ENCODE assay signal across 20 mouse cellular contexts in the genomic region with DNA sequence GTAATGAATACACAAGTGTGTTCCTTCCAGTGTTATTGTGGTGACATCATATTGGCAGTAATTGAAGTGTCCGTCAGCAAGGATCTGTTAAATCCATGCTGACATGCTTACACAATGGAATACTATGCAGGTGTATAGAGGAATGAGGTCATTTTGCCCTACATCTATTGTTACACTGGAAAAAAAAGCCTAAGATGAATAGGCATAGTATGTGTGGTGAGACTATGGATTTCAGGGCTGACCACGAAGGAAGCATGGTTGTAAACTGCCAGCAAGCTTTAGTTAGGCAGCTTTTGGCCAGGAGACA.
DNase-seq lines count a peak whose midpoint lies in the region; ATAC-seq lines count a peak whose summit lies in the region.
"Had no signal": no experiment of that assay in that cellular context is flagged by ENCODE, and none has a peak within 500 bp of the region (broad histone marks: within the 10 kb centered on the region; RNA-seq: fewer than 3 reads in every experiment).

No protein-coding gene starts in this region.

- H3K27ac ChIP-seq in forebrain, embryonic 12.5 days, result no peak overlapping the region
- no peak overlapping the region for H3K27ac ChIP-seq in forebrain, embryonic 16.5 days (ENCODE audit: low read length)
- no peak overlapping the region for H3K27ac ChIP-seq in hindbrain, embryonic 11.5 days (ENCODE audit: low read depth, low read length)
- no peak overlapping the region for H3K27ac ChIP-seq in hindbrain, embryonic 16.5 days (ENCODE audit: low read depth, low read length)
- peak overlapping the region; percentile 35; the same call in 1 of the 2 replicates for H3K27ac ChIP-seq in midbrain, embryonic 11.5 days (ENCODE audit: low read depth, low read length)
- H3K27ac ChIP-seq in midbrain, embryonic 16.5 days (ENCODE audit: low read length), result no peak overlapping the region
- no peak overlapping the region for H3K27ac ChIP-seq in midbrain, embryonic 13.5 days
- H3K27ac ChIP-seq: heart, embryonic 15.5 days; hindbrain, postnatal 0 days had no signal

- no peaks in the 10 kb centered on the region for H3K9me3 ChIP-seq in forebrain, embryonic 12.5 days
- no peaks in the 10 kb centered on the region for H3K9me3 ChIP-seq in forebrain, embryonic 16.5 days (ENCODE audit: control insufficient read depth, low read length)
- H3K9me3 ChIP-seq in hindbrain, embryonic 11.5 days (ENCODE audit: control insufficient read depth, low read length), result no peaks in the 10 kb centered on the region
- H3K9me3 ChIP-seq in hindbrain, embryonic 16.5 days (ENCODE audit: control insufficient read depth, low read length), result no peaks in the 10 kb centered on the region
- no peaks in the 10 kb centered on the region for H3K9me3 ChIP-seq in midbrain, embryonic 11.5 days (ENCODE audit: control insufficient read depth, low read length)
- H3K9me3 ChIP-seq in midbrain, embryonic 16.5 days (replicated peaks; ENCODE audit: control insufficient read depth, low read length, poor library complexity, severe bottlenecking), result no peaks in the 10 kb centered on the region
- no peaks in the 10 kb centered on the region for H3K9me3 ChIP-seq in midbrain, embryonic 13.5 days
- H3K9me3 ChIP-seq: heart, embryonic 12.5 days; heart, embryonic 15.5 days; hindbrain, embryonic 10.5 days had no signal

- H3K9ac ChIP-seq in forebrain, embryonic 12.5 days, result no peak overlapping the region
- no peak overlapping the region for H3K9ac ChIP-seq in forebrain, embryonic 16.5 days (replicated peaks; ENCODE audit: low read depth, low read length)
- H3K9ac ChIP-seq in hindbrain, embryonic 11.5 days (ENCODE audit: low read depth, low read length), result no peak overlapping the region
- no peak overlapping the region for H3K9ac ChIP-seq in hindbrain, embryonic 16.5 days (ENCODE audit: low read depth, low read length)
- H3K9ac ChIP-seq in midbrain, embryonic 11.5 days (ENCODE audit: low read length), result no peak overlapping the region
- no peak overlapping the region for H3K9ac ChIP-seq in midbrain, embryonic 16.5 days (ENCODE audit: low read depth, low read length)
- H3K9ac ChIP-seq in midbrain, embryonic 13.5 days (replicated peaks), result no peak overlapping the region
- H3K9ac ChIP-seq: heart, embryonic 12.5 days; heart, embryonic 15.5 days had no signal

- ATAC-seq in forebrain, embryonic 12.5 days (ENCODE audit: low FRiP score), result peak; percentile 54; the same call in 1 of the 2 replicates
- no peak for ATAC-seq in forebrain, embryonic 16.5 days
- ATAC-seq in hindbrain, embryonic 11.5 days (ENCODE audit: low FRiP score), result 0 out of 2 replicates have a peak, but pooled peaks have one; percentile 30
- no peak for ATAC-seq in hindbrain, embryonic 16.5 days
- peak; percentile 61 for ATAC-seq in midbrain, embryonic 11.5 days (ENCODE audit: low FRiP score)
- no peak for ATAC-seq in midbrain, embryonic 16.5 days
- ATAC-seq in midbrain, embryonic 13.5 days, result peak; percentile 71; the same call in 1 of the 2 replicates
- ATAC-seq: activated CD4-positive, CD25-positive, alpha-beta regulatory T cell, adult 4 months; CD4-positive, CD25-positive, alpha-beta regulatory T cell, adult 4 months; inflammation-experienced regulatory T-cells, adult 6 months had no signal

- H3K4me3 ChIP-seq in forebrain, embryonic 12.5 days (replicated peaks), result no peak overlapping the region
- no peak overlapping the region for H3K4me3 ChIP-seq in forebrain, embryonic 16.5 days (replicated peaks; ENCODE audit: low read length)
- no peak overlapping the region for H3K4me3 ChIP-seq in hindbrain, embryonic 11.5 days (ENCODE audit: low read depth, low read length)
- no peak overlapping the region for H3K4me3 ChIP-seq in hindbrain, embryonic 16.5 days (ENCODE audit: low read length)
- no peak overlapping the region for H3K4me3 ChIP-seq in midbrain, embryonic 11.5 days (ENCODE audit: low read depth, low read length)
- H3K4me3 ChIP-seq in midbrain, embryonic 16.5 days (ENCODE audit: low read depth, low read length), result no peak overlapping the region
- no peak overlapping the region for H3K4me3 ChIP-seq in midbrain, embryonic 13.5 days (replicated peaks)
- H3K4me3 ChIP-seq: heart, embryonic 12.5 days; heart, embryonic 15.5 days; hindbrain, embryonic 10.5 days had no signal

- DNase-seq in hindbrain, embryonic 11.5 days (ENCODE audit: low spot score), result no peak
- DNase-seq in midbrain, embryonic 11.5 days (ENCODE audit: low spot score, missing footprints), result no peak
- no peak for DNase-seq in spleen, postnatal 10 days (ENCODE audit: low spot score in 2 of 2)
- DNase-seq: adrenal gland, adult 8-10 months; adrenal gland, postnatal 25 days; gastrocnemius, postnatal 25 days; heart, postnatal 36 days; kidney, adult 18-20 months had no signal

- 42% methylated on average over 2 of the region's 2 CpGs for WGBS in forebrain, embryonic 12.5 days
- WGBS in forebrain, embryonic 16.5 days, result 38% methylated on average over 2 of the region's 2 CpGs
- WGBS in hindbrain, embryonic 11.5 days, result 63% methylated on average over 2 of the region's 2 CpGs
- 57% methylated on average over 2 of the region's 2 CpGs for WGBS in hindbrain, embryonic 16.5 days
- WGBS in midbrain, embryonic 11.5 days, result 40% methylated on average over 2 of the region's 2 CpGs
- 45% methylated on average over 2 of the region's 2 CpGs for whole genome bisulfite sequencing in midbrain, embryonic 16.5 days
- WGBS in midbrain, embryonic 13.5 days, result 38% methylated on average over 2 of the region's 2 CpGs

- H3K4me1 ChIP-seq in forebrain, embryonic 12.5 days, result peaks cover 8% of the 10 kb centered on the region
- H3K4me1 ChIP-seq in forebrain, embryonic 16.5 days (replicated peaks; ENCODE audit: control insufficient read depth, insufficient read depth, low read length), result no peaks in the 10 kb centered on the region
- no peaks in the 10 kb centered on the region for H3K4me1 ChIP-seq in hindbrain, embryonic 11.5 days (replicated peaks; ENCODE audit: control insufficient read depth, insufficient read depth, low read length)
- H3K4me1 ChIP-seq in hindbrain, embryonic 16.5 days (ENCODE audit: control insufficient read depth, insufficient read depth, low read depth, low read length), result no peaks in the 10 kb centered on the region
- peaks cover 2% of the 10 kb centered on the region; the same call in 1 of the 2 replicates for H3K4me1 ChIP-seq in midbrain, embryonic 11.5 days (ENCODE audit: control insufficient read depth, insufficient read depth, low read length)
- H3K4me1 ChIP-seq in midbrain, embryonic 16.5 days (ENCODE audit: control insufficient read depth, insufficient read depth, low read length), result no peaks in the 10 kb centered on the region
- H3K4me1 ChIP-seq in midbrain, embryonic 13.5 days (replicated peaks), result 0 out of 2 replicates have a peak, but pooled peaks cover 5% of the 10 kb centered on the region
- H3K4me1 ChIP-seq: heart, embryonic 12.5 days; heart, embryonic 15.5 days had no signal

- H3K27me3 ChIP-seq in forebrain, embryonic 12.5 days, result peaks cover 42% of the 10 kb centered on the region
- H3K27me3 ChIP-seq in forebrain, embryonic 16.5 days (replicated peaks; ENCODE audit: control insufficient read depth, insufficient read depth, low read length), result no peaks in the 10 kb centered on the region; the same call in 1 of the 2 replicates
- H3K27me3 ChIP-seq in hindbrain, embryonic 11.5 days (ENCODE audit: control insufficient read depth, insufficient read depth, low read length), result peaks cover 9% of the 10 kb centered on the region; the same call in 1 of the 2 replicates
- H3K27me3 ChIP-seq in hindbrain, embryonic 16.5 days (replicated peaks; ENCODE audit: control insufficient read depth, insufficient read depth, low read length), result no peaks in the 10 kb centered on the region; the same call in 1 of the 2 replicates
- H3K27me3 ChIP-seq in midbrain, embryonic 11.5 days (ENCODE audit: control insufficient read depth, insufficient read depth, low read length), result peaks cover 7% of the 10 kb centered on the region
- H3K27me3 ChIP-seq in midbrain, embryonic 16.5 days (ENCODE audit: control insufficient read depth, insufficient read depth, low read depth, low read length), result peaks cover 3% of the 10 kb centered on the region; the same call in 1 of the 2 replicates
- H3K27me3 ChIP-seq in midbrain, embryonic 13.5 days, result peaks cover 57% of the 10 kb centered on the region; the same call in 1 of the 2 replicates
- H3K27me3 ChIP-seq: heart, embryonic 12.5 days; heart, embryonic 15.5 days had no signal

- H3K36me3 ChIP-seq in forebrain, embryonic 12.5 days (replicated peaks), result no peaks in the 10 kb centered on the region
- H3K36me3 ChIP-seq in forebrain, embryonic 16.5 days (ENCODE audit: control insufficient read depth, insufficient read depth), result no peaks in the 10 kb centered on the region
- H3K36me3 ChIP-seq in hindbrain, embryonic 11.5 days (ENCODE audit: control insufficient read depth, insufficient read depth, low read length), result no peaks in the 10 kb centered on the region
- no peaks in the 10 kb centered on the region for H3K36me3 ChIP-seq in hindbrain, embryonic 16.5 days (ENCODE audit: control insufficient read depth, insufficient read depth, low read length)
- no peaks in the 10 kb centered on the region for H3K36me3 ChIP-seq in midbrain, embryonic 11.5 days (ENCODE audit: control insufficient read depth, insufficient read depth, low read length)
- H3K36me3 ChIP-seq in midbrain, embryonic 16.5 days (ENCODE audit: control insufficient read depth, insufficient read depth, low read length), result no peaks in the 10 kb centered on the region
- no peaks in the 10 kb centered on the region for H3K36me3 ChIP-seq in midbrain, embryonic 13.5 days
- H3K36me3 ChIP-seq: heart, embryonic 12.5 days; heart, embryonic 15.5 days; hindbrain, embryonic 10.5 days had no signal

- no peak overlapping the region for H3K4me2 ChIP-seq in forebrain, embryonic 12.5 days
- H3K4me2 ChIP-seq in forebrain, embryonic 16.5 days (ENCODE audit: low read length), result no peak overlapping the region
- no peak overlapping the region for H3K4me2 ChIP-seq in hindbrain, embryonic 11.5 days (replicated peaks; ENCODE audit: low read depth, low read length)
- H3K4me2 ChIP-seq in hindbrain, embryonic 16.5 days (ENCODE audit: low read length), result no peak overlapping the region
- no peak overlapping the region for H3K4me2 ChIP-seq in midbrain, embryonic 11.5 days
- no peak overlapping the region for H3K4me2 ChIP-seq in midbrain, embryonic 16.5 days (ENCODE audit: low read length)
- no peak overlapping the region for H3K4me2 ChIP-seq in midbrain, embryonic 13.5 days (replicated peaks)
- H3K4me2 ChIP-seq: heart, embryonic 12.5 days; heart, embryonic 15.5 days had no signal

Comparison
In these comparisons a context has a peak if more than half of its experiments do, and no peak if none do; other contexts are left out.
1. ATAC-seq: peak in forebrain, embryonic 12.5 days (single experiment), hindbrain, embryonic 11.5 days (single experiment), midbrain, embryonic 11.5 days (single experiment) and midbrain, embryonic 13.5 days (single experiment); none in forebrain, embryonic 16.5 days (single experiment), hindbrain, embryonic 16.5 days (single experiment) and midbrain, embryonic 16.5 days (single experiment).